ENCODE assay signal across 31 mouse cellular contexts in the genomic region with DNA sequence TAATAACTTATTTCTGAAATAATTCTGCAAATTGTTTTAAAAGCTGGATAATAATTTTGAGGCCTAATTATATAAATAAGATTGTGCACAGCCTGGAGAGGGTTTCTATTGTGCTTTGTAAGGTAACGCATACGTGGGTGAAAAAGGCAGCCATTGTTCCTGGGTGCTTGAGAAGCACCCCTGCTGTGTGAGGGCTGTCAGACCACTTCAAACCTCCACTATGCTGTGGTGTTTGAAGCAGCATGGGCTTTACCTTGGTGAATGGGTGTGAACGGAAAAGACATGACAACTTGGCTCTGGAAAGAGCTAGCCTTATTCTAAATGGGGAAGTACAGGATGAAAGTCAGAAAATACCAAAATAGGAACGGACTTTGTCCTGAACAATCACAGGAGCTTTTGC. TPM values are rescaled to one million over a fixed set of nuclear protein-coding genes. Genes with fewer than 3 reads are reported as not detected.
A peak's percentile ranks its signal among the peaks of the same experiment; 100 is the strongest.
DNase-seq lines count a peak whose midpoint lies in the region; ATAC-seq and TF ChIP-seq lines count a peak whose summit lies in the region.
"Had no signal": no experiment of that assay in that cellular context is flagged by ENCODE, and none has a peak within 500 bp of the region (broad histone marks: within the 10 kb centered on the region; RNA-seq: fewer than 3 reads in every experiment).

No protein-coding gene starts in this region.

- TF ChIP-seq POLR2A in cerebellum, adult 2 months (IDR thresholded peaks at IDR 0.05; ENCODE audit: borderline replicate concordance, insufficient read depth, low read length): no peak

- H3K4me1 ChIP-seq in heart, embryonic 13.5 days: no peaks in the 10 kb centered on the region
- H3K4me1 ChIP-seq in heart, embryonic 11.5 days (ENCODE audit: control insufficient read depth, insufficient read depth, low read length): no peaks in the 10 kb centered on the region
- H3K4me1 ChIP-seq in hindbrain, embryonic 12.5 days: no peaks in the 10 kb centered on the region
- H3K4me1 ChIP-seq in cerebellum, adult 2 months (ENCODE audit: control insufficient read depth, insufficient read depth, low read length): no peaks in the 10 kb centered on the region
- H3K4me1 ChIP-seq: embryonic facial prominence, embryonic 10.5 days; embryonic facial prominence, embryonic 13.5 days; forebrain, embryonic 12.5 days; forebrain, embryonic 15.5 days; hindbrain, embryonic 10.5 days had no signal

- DNase-seq in R1 (ENCODE audit: low read depth, low spot score): peak; percentile 33
- no peak for DNase-seq in cerebellum, adult 2 months
- DNase-seq: adrenal gland, adult 8-10 months; adrenal gland, postnatal 25 days; cerebellum, adult 11-12 months; cerebellum, adult 9-10 months; cerebellum, postnatal 14 days; embryo, embryonic 11 days; gastrocnemius, postnatal 25 days; heart, postnatal 10 days; heart, postnatal 36 days; kidney, adult 18-20 months had no signal

- no peaks in the 10 kb centered on the region for H3K9me3 ChIP-seq in heart, embryonic 13.5 days
- H3K9me3 ChIP-seq in heart, embryonic 11.5 days (replicated peaks; ENCODE audit: control insufficient read depth, low read length): no peaks in the 10 kb centered on the region
- H3K9me3 ChIP-seq in hindbrain, embryonic 12.5 days (replicated peaks): no peaks in the 10 kb centered on the region
- H3K9me3 ChIP-seq: embryonic facial prominence, embryonic 10.5 days; embryonic facial prominence, embryonic 13.5 days; forebrain, embryonic 12.5 days; forebrain, embryonic 15.5 days; G1E; heart, embryonic 15.5 days; hindbrain, embryonic 10.5 days had no signal

- H3K27me3 ChIP-seq in heart, embryonic 13.5 days (replicated peaks): no peaks in the 10 kb centered on the region
- H3K27me3 ChIP-seq in heart, embryonic 11.5 days (ENCODE audit: control insufficient read depth, insufficient read depth, low read length): no peaks in the 10 kb centered on the region
- no peaks in the 10 kb centered on the region for H3K27me3 ChIP-seq in hindbrain, embryonic 12.5 days
- H3K27me3 ChIP-seq in cerebellum, adult 2 months (ENCODE audit: control insufficient read depth, insufficient read depth, low read length): no peaks in the 10 kb centered on the region
- H3K27me3 ChIP-seq: embryonic facial prominence, embryonic 13.5 days; forebrain, embryonic 12.5 days; forebrain, embryonic 15.5 days; heart, embryonic 15.5 days; Patski had no signal

- 56% methylated on average over 4 of the region's 4 CpGs for WGBS in heart, embryonic 13.5 days
- WGBS in heart, embryonic 11.5 days (ENCODE audit: insufficient replicate concordance): 60% methylated on average over 4 of the region's 4 CpGs
- WGBS in hindbrain, embryonic 12.5 days: 58% methylated on average over 4 of the region's 4 CpGs
- 51% methylated on average over 4 of the region's 4 CpGs for WGBS in cerebellum, adult 2 months

- H3K27ac ChIP-seq in heart, embryonic 13.5 days (replicated peaks): peak overlapping the region; percentile 6; the same call in 1 of the 2 replicates
- no peak overlapping the region for H3K27ac ChIP-seq in heart, embryonic 11.5 days (ENCODE audit: low read depth, low read length)
- H3K27ac ChIP-seq in hindbrain, embryonic 12.5 days: no peak overlapping the region
- no peak overlapping the region for H3K27ac ChIP-seq in cerebellum, adult 2 months (ENCODE audit: insufficient read depth, low read length)
- H3K27ac ChIP-seq: embryonic facial prominence, embryonic 10.5 days; embryonic facial prominence, embryonic 13.5 days; forebrain, embryonic 12.5 days; forebrain, embryonic 15.5 days; hindbrain, embryonic 10.5 days; hindbrain, embryonic 14.5 days; hindbrain, postnatal 0 days had no signal

- no peak overlapping the region for H3K4me3 ChIP-seq in heart, embryonic 13.5 days
- no peak overlapping the region for H3K4me3 ChIP-seq in heart, embryonic 11.5 days (ENCODE audit: low read depth, low read length)
- no peak overlapping the region for H3K4me3 ChIP-seq in hindbrain, embryonic 12.5 days
- no peak overlapping the region for H3K4me3 ChIP-seq in cerebellum, adult 2 months (replicated peaks; ENCODE audit: insufficient read depth, low read depth, low read length)
- H3K4me3 ChIP-seq: embryonic facial prominence, embryonic 10.5 days; embryonic facial prominence, embryonic 13.5 days; erythroblast, embryonic 14.5 days; forebrain, embryonic 12.5 days; forebrain, embryonic 15.5 days; heart, embryonic 15.5 days; hindbrain, embryonic 10.5 days had no signal

- H3K4me2 ChIP-seq in heart, embryonic 13.5 days: no peak overlapping the region
- no peak overlapping the region for H3K4me2 ChIP-seq in heart, embryonic 11.5 days
- H3K4me2 ChIP-seq in hindbrain, embryonic 12.5 days (replicated peaks): no peak overlapping the region
- H3K4me2 ChIP-seq: embryonic facial prominence, embryonic 13.5 days; forebrain, embryonic 12.5 days; forebrain, embryonic 15.5 days; heart, embryonic 15.5 days; hindbrain, embryonic 14.5 days had no signal

- ATAC-seq in heart, embryonic 13.5 days (ENCODE audit: extremely low read depth, insufficient number of reproducible peaks, low FRiP score, low TSS enrichment): no peak
- ATAC-seq in heart, embryonic 11.5 days (replicated peaks; ENCODE audit: insufficient number of reproducible peaks, low FRiP score, low TSS enrichment): no peak
- ATAC-seq in megakaryocyte progenitor cell, adult 5-6 weeks (replicated peaks; ENCODE audit: poor library complexity): 0 out of 2 replicates have a peak, but pooled peaks have one; percentile 26
- no peak for ATAC-seq in hindbrain, embryonic 12.5 days (ENCODE audit: low FRiP score)
- ATAC-seq: activated CD4-positive, CD25-positive, alpha-beta regulatory T cell, adult 4 months; CD4-positive, CD25-positive, alpha-beta regulatory T cell, adult 4 months; forebrain, embryonic 15.5 days; hindbrain, postnatal 0 days; inflammation-experienced regulatory T-cells, adult 6 months; intestine, embryonic 16.5 days; Patski had no signal

- no peak overlapping the region for H3K9ac ChIP-seq in heart, embryonic 13.5 days
- H3K9ac ChIP-seq in heart, embryonic 11.5 days (ENCODE audit: low read depth, low read length): no peak overlapping the region
- H3K9ac ChIP-seq in hindbrain, embryonic 12.5 days: no peak overlapping the region
- H3K9ac ChIP-seq: embryonic facial prominence, embryonic 13.5 days; forebrain, embryonic 12.5 days; forebrain, embryonic 15.5 days; heart, embryonic 15.5 days; hindbrain, embryonic 14.5 days had no signal

- peaks cover 63% of the 10 kb centered on the region for H3K36me3 ChIP-seq in heart, embryonic 13.5 days
- peaks cover 12% of the 10 kb centered on the region; the same call in 1 of the 2 replicates for H3K36me3 ChIP-seq in heart, embryonic 11.5 days (ENCODE audit: control insufficient read depth, insufficient read depth, low read length)
- peaks cover 32% of the 10 kb centered on the region for H3K36me3 ChIP-seq in hindbrain, embryonic 12.5 days

- TF ChIP-seq CTCF in cerebellum, adult 2 months (IDR thresholded peaks at IDR 0.05; ENCODE audit: borderline replicate concordance, insufficient read depth, low read depth, low read length): no peak

RNA-seq across cellular contexts. Expression of a gene that starts 50.8 kb away (rescaled TPM):
- 10.0 and 10.4 TPM in 2 replicates for polyA plus RNA-seq in heart, embryonic 13.5 days (2015; fragmentation: Nextera tagmentation; extraction: Ambion mirVana)
- polyA plus RNA-seq in heart, embryonic 11.5 days (2014; fragmentation: Nextera tagmentation; extraction: Ambion mirVana): 13.8 and 20.1 TPM in 2 replicates
- total RNA-seq in megakaryocyte progenitor cell, adult 5-6 weeks (2015): 14.8 and 17.5 TPM in 2 replicates
- total RNA-seq in megakaryocyte progenitor cell, adult 5-6 weeks (2017): 17.8 and 23.7 TPM in 2 replicates
- polyA plus RNA-seq in hindbrain, embryonic 12.5 days (2016; fragmentation: Nextera tagmentation; extraction: Ambion mirVana): 30.1 and 32.0 TPM in 2 replicates
- polyA plus RNA-seq in cerebellum, adult 2 months (2012; rRNA removed): 18.3 and 20.6 TPM in 2 replicates
